Mouse (Mus musculus) layer of hippocampus, adult 2 months (tissue): ENCODE measurements around the gene Ankrd2. TPM values are rescaled to one million over a fixed set of nuclear protein-coding genes. Genes with fewer than 3 reads are reported as not detected.
A peak's percentile ranks its signal among the peaks of the same experiment; 100 is the strongest.
"Not testable (repeated sequence)": the region's sequence is repeated elsewhere in the genome, so short reads cannot be mapped to it uniquely, and the experiment has no call there.

Source experiments
- DNase-seq, 2 experiments: peaks; one replicate each; pipeline ENCODE4 v3.0.0; 2022; ENCODE audit warnings: low spot score in 2 of 2
- H3K27ac ChIP-seq: fragments of 200-600 bp; 2 replicates; pipeline ENCODE4 v1.8.1; 2022
- H3K4me3 ChIP-seq: fragments of 200-600 bp; 2 replicates; pipeline ENCODE4 v1.8.1; 2022; ENCODE audit warnings: mild to moderate bottlenecking
- CTCF ChIP-seq: fragments of 200-600 bp; conservative IDR thresholded peaks from 2 replicates; pipeline ENCODE4 v1.8.1; 2022; ENCODE audit warnings: antibody characterized with exemption, mild to moderate bottlenecking, moderate library complexity
- total RNA-seq, 2 experiments: library from RNA; stranded (reverse); gene quantifications; 2 replicates each; pipeline ENCODE4 v1.2.3; 2021

The Ankrd2 gene
- total RNA-seq, 2 experiments from 2014 or later, result not detected

DNA sequence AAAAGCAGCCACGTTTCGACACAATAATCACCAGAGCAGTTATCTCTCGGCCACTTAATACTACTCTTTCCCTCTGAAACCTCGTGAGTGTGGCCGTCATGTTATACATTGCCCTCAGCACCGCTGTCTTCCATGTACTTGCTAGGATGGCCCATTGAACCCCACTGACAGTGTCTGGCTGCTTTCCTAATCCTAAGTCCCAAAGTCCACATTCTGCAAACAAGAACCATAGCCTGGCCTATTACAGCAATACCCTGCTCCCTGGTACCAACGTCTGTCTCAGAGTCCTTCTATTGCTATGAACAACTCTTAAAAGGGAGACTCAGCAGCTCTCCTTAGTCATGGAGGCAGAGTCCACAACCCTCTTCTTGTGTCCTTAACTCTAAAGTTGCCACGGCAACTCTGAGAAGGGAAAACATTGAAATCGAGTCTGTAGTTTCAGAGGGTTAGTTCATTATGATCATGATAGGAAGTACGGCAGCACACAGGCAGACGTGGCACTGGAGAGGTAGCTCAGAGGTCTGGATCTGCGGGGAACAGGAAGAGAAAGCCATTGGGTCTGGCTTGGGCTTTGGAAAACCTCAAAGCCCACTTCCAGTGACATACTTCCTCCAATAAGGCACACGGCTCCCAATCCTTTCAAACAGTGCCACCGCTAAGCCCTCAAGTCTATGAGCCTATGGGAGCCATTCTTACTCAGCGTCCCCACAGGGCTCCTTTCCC is 36.2 kb downstream of the Ankrd2 start:
- DNase-seq, result no peak
- no peak overlapping the region for H3K4me3 ChIP-seq
- no peak overlapping the region for H3K27ac ChIP-seq
- TF ChIP-seq CTCF, result no peak

GRCm38 (mm10) chr19:42072802-42073201 is 37.0 kb downstream of the Ankrd2 start:
- no peak for DNase-seq
- 0 out of 2 replicates have a peak, but pooled peaks have one; percentile 12 for TF ChIP-seq CTCF
- Histone ChIP-seq H3K4me3 (no peak overlapping the region), H3K27ac (no peak overlapping the region)

DNA sequence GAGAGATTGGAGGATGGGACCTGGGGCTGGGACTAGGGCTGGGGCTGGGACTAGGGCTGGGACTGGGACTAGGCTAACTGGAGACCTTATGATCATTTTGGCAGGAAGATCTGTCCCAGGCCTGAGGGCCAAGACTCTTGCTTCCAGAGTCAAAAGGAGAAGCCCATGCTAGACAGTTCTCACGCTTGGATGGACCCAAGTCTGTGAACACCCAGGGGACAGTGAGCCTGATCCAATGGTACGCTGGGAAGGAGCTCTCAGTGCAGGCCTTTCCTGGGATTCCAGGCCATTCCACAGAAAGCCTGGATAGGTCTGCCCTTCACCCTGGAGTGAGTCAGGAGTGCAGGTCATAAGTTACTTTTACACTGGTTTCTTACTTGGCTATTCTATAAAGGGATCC is 39.3 kb downstream of the Ankrd2 start:
- Histone ChIP-seq H3K27ac (no peak overlapping the region), H3K4me3 (no peak overlapping the region)
- DNase-seq, result no peak
- TF ChIP-seq CTCF, result no peak

DNA sequence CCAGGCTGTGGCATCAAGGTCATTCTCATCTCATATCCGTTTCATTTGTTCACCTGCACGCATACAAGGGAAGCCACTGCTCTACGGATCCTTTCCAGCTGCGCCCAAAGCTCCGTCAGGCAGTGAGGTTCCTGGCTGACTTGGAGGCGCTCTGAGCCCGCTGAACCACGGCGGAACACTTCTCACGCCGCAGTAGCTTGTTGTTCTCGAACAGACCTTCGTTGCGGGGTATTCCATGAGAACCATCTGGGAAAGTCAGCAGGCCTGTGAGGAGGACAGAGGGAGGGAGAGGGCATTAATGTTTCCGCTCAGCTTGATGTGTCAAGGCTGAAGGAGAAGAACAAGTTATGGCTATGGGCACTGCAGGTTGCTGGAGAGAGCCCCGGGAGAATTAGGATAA is 40.2 kb downstream of the Ankrd2 start:
- no peak for TF ChIP-seq CTCF
- DNase-seq, result no peak
- Histone ChIP-seq H3K27ac (no peak overlapping the region), H3K4me3 (no peak overlapping the region)

GRCm38 (mm10) chr19:42078566-42078965 is 42.8 kb downstream of the Ankrd2 start:
- Histone ChIP-seq H3K27ac (no peak overlapping the region), H3K4me3 (no peak overlapping the region)
- DNase-seq, result no peak

DNA sequence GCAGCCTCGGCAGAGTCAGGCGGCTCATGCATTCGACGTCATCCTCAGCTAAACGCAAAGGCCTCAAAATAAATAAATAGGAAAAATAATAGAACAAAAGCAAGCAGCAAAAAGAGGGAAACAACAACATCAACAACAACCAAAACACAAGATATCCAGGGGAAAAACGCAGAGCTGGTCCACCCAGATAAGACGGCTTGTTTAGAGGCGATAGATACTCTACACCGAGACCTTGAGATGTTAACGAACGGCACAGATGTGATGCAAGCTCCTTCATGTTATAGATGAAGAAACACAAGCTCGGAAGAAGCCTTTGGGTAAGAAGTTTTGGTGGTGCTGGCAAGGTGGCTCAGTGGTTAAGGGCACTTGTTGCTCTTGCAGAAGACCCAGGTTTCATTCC is 43.2 kb downstream of the Ankrd2 start:
- DNase-seq, result no peak
- Histone ChIP-seq H3K27ac (no peak overlapping the region), H3K4me3 (no peak overlapping the region)
- no peak for TF ChIP-seq CTCF

More at GRCm38 (mm10) chr19:42078566-42078965, 42.8 kb downstream of the Ankrd2 start:
- no peak for TF ChIP-seq CTCF

DNA sequence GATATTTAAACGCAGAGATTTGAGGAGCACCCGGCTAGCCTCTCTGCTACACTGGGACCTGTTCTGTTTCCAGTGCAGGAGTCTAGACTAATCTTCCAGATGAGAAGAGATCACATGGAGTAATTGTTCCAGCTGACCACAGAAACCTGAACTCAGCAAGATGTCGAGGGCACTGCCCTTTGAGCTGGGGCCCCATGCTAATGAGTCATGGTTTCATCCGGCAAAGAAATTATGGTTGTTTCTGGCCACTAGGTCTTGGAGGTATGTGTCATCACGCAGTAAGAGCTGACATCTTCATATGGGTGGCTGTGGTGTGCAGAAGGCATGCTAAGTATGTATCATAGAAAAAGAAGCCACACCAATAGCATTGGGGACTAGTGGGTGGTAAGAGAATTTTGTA is 44.1 kb downstream of the Ankrd2 start:
- no peak overlapping the region for H3K4me3 ChIP-seq
- DNase-seq, result no peak
- no peak overlapping the region for H3K27ac ChIP-seq
- TF ChIP-seq CTCF, result no peak

DNA sequence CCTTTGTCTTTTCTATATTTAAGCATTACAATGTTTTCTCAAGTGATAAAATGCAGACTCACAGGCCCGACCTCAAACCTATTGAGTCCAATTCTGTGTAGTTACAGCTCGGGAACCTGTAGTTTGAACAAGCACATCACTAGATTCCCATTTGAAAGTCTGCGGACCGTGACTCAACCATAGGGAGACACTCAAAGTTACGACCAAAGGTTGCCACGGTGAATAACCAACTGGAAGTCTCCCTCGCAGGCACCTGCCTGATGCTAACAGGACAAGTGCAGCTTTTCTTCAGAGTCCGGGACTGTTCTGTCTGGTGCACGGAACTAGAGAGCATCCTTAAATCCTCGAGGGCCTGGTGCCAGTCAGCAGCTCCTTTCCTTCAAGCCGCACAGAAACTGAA is 44.7 kb downstream of the Ankrd2 start:
- TF ChIP-seq CTCF, result no peak
- Histone ChIP-seq H3K27ac (no peak overlapping the region), H3K4me3 (no peak overlapping the region)
- DNase-seq, result no peak

DNA sequence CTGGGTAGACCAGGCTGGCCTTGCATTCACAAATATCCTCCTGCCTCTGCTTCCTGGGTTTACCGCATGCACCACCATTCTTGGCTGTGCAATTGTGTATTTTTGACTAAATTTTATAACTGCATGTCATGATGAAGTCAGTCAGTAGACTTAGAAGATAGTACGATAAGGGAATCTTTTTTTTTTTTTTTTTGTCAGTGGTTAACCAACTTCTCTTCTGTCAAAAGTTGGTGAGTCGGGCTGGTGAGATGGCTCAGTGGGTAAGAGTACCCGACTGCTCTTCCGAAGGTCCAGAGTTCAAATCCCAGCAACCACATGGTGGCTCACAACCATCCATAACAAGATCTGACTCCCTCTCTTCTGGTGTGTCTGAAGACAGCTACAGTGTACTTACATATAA is 45.8 kb downstream of the Ankrd2 start:
- H3K27ac ChIP-seq, DNase-seq, H3K4me3 ChIP-seq: not testable (repeated sequence)

GRCm38 (mm10) chr19:42085690-42086089 is 49.9 kb downstream of the Ankrd2 start:
- peak overlapping the region; percentile 90 for H3K27ac ChIP-seq
- peak overlapping the region; percentile 92 for H3K4me3 ChIP-seq
- DNase-seq, result no peak
- no peak for TF ChIP-seq CTCF

DNA sequence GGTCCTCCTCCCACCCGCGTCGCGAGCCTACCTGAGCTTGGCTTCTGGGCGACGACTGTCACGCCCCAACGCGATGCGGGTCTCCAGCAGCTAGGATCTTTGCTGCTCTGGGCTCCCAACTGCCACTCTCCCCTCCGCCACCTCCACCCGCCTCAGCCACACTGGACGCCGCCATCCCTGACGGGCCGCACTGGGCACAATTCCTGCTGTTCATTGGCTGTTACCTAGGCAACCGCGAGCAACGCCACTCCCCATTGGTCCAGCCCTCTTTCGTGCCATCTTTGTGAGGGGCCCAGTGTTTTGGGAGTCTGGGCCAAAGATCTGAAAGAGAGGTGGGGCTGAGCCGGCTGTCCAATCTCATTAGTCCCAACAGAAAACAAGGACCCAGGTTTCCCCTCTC is 50.4 kb downstream of the Ankrd2 start, which contains the start of gene Morn4:
TSS of gene Morn4 (minus strand) at position 192 of the 400 bp plus-strand sequence.
- Histone ChIP-seq H3K4me3 (peak within 1 kb of the TSS; percentile 92), H3K27ac (peak within 1 kb of the TSS; percentile 90)
- peak; percentile 91 to 95 for DNase-seq
- TF ChIP-seq CTCF, result no peak

DNA sequence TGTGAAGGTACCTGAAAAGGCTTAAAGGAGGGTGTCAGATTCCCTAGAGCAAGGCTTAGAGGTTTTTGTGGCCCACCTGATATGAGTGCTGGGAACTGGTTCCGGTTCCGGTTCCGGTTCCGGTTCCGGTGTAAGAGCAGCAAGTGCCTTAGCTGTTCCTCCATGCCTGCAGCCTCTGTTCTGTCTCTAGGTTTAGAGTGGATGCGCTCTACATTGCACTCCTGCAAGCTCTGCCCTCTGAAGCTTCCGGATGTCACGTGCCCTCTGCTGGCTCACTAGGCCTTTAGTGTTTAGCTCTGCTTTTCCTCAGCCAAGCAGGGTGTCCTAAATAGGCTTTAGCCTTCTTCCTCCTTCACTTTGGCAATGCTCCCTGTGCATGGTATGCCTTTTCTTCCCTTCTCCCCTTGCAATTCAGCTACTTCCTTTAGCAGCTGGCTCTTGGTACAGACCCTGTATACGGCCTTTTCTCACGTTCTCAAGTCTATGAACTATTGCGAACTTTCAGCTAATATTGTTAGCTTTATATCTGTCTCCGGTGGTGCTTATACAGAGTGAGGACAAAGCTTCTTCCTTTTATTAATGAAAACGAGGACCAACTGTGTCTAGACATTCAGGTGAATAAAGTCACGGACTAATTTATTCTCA is 53.4 kb downstream of the Ankrd2 start:
- Histone ChIP-seq H3K27ac (peak overlapping the region; percentile 83), H3K4me3 (peak overlapping the region; percentile 74)
- TF ChIP-seq CTCF, result no peak
- DNase-seq, result peak; percentile 31 to 48

DNA sequence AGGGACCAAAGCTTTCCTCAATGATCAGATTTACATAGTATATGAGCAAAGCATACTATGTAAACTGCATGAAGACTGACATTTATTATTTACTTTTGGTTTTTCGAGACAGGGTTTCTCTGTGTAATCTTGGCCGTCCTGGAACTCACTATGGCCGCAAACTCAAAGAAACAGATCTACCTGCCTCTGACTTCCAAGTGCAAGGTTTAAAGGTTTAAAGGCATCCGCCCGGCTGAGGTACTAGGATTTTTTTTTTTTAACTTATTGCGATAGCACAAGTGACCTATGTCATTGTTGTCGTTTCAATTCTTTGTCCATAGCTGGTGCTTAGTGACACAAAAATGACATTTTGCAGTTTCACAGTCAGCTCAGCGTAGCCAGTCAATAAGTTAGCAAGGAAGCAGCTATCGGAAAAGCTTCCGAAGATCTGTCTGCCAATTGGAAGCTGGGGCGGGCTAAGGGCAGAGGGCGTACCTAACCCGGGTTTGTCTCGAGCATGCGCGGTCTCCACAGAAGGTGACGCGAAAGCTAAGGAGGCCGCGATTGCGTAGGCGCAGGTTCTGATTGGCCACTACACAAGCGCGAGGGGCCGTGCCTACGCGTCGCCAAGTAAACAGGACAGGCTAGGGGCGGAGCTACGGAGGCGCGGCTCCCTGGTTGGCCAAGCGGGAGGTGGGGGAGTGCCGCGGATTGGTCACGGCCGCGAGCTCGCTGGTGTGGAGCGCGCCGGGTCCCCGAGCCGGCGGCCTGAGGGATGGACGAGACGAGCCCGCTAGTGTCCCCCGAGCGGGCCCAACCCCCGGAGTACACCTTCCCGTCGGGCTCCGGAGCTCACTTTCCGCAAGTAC is 54.2 kb downstream of the Ankrd2 start, which contains the start of gene Pi4k2a:
TSS of gene Pi4k2a (plus strand) at position 723 of the 848 bp plus-strand sequence.
- TF ChIP-seq CTCF, result no peak
- Histone ChIP-seq H3K27ac (peak within 1 kb of the TSS; percentile 86), H3K4me3 (peak within 1 kb of the TSS; percentile 74)
- peak; percentile 99 to 100 for DNase-seq
